Mouse (Mus musculus): ENCODE data around the gene Rhob.

The Rhob gene

DNA sequence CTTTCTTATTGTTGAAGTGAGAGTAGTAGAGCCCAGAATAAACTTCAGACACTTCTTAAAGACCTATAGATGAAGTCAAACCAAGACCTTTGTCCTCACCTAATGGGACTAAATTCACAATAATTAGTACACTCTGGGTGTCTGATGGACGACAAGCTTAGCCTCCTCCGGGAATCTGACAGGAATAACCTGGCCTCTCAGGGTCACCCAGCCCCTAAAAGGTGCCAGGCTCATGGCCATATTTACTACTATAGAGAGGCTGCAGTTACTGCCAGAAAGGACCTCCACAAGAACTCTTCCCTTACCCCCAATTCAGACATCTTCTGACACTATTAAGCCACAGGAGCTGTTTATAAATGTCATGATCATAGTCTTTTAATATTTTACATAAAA, 2.5 kb downstream of the Rhob start:
- DNase-seq (ENCODE audit: low read depth, low spot score), result no peak

DNA sequence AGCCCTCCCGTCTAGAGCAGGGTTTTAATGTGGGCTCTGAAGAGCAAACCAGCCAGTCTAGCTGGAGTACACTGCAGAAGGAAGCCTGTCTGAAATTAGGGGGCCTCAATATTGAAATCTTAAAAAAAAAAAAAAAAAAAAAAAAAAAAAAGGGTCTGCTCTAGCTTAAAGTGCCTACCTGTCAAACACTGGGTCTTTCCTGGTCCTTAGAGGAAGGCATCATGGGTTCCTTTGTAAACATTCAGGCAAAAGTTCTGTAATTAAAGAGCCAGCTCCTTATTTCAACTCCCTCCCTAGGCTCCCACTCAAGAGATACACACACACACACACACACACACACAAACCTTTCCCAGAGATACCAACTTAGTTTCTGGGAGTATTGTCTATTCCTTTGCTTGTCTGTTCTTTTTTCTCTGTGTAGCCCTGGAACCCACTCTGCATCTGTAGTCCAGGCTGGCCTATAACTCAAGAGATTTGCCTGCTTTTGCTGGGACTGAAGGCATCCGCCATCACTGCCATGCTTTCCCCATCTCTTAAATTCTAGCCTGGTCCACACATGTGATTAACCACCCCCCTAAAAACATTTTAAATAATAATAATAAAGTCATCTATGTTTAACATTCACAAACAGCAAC, 3.0 kb downstream of the Rhob start:
- DNase-seq (ENCODE audit: low read depth, low spot score), result no peak
- H3K36me3 ChIP-seq (ENCODE audit: control insufficient read depth, insufficient read depth, low read length, poor library complexity, severe bottlenecking), result no peaks in the 10 kb centered on the region
- no peaks in the 10 kb centered on the region for H3K27me3 ChIP-seq (ENCODE audit: control insufficient read depth, insufficient read depth, low read length, poor library complexity, severe bottlenecking)

More for the DNA sequence above, 2.5 kb downstream of the Rhob start:
- no peaks in the 10 kb centered on the region for H3K27me3 ChIP-seq (ENCODE audit: control insufficient read depth, insufficient read depth, low read length, poor library complexity, severe bottlenecking)
- H3K36me3 ChIP-seq (ENCODE audit: control insufficient read depth, insufficient read depth, low read length, poor library complexity, severe bottlenecking), result no peaks in the 10 kb centered on the region

GRCm38 (mm10) chr12:8495881-8496678, 3.7 kb downstream of the Rhob start:
- no peaks in the 10 kb centered on the region for H3K36me3 ChIP-seq (ENCODE audit: control insufficient read depth, insufficient read depth, low read length, poor library complexity, severe bottlenecking)
- H3K27me3 ChIP-seq (ENCODE audit: control insufficient read depth, insufficient read depth, low read length, poor library complexity, severe bottlenecking), result no peaks in the 10 kb centered on the region
- no peak for DNase-seq (ENCODE audit: low read depth, low spot score)

GRCm38 (mm10) chr12:8494675-8495074, 5.1 kb downstream of the Rhob start:
- Histone ChIP-seq H3K36me3 (ENCODE audit: control insufficient read depth, insufficient read depth, low read length, poor library complexity, severe bottlenecking) (no peaks in the 10 kb centered on the region), H3K27me3 (ENCODE audit: control insufficient read depth, insufficient read depth, low read length, poor library complexity, severe bottlenecking) (no peaks in the 10 kb centered on the region)
- DNase-seq (ENCODE audit: low read depth, low spot score), result no peak

- no peaks in the 10 kb centered on the region for H3K36me3 ChIP-seq (ENCODE audit: control insufficient read depth, insufficient read depth, low read length, poor library complexity, severe bottlenecking)
- no peak for DNase-seq (ENCODE audit: low read depth, low spot score)
- H3K27me3 ChIP-seq (ENCODE audit: control insufficient read depth, insufficient read depth, low read length, poor library complexity, severe bottlenecking), result no peaks in the 10 kb centered on the region
Measured at GRCm38 (mm10) chr12:8493386-8493785, 6.4 kb downstream of the Rhob start.

DNA sequence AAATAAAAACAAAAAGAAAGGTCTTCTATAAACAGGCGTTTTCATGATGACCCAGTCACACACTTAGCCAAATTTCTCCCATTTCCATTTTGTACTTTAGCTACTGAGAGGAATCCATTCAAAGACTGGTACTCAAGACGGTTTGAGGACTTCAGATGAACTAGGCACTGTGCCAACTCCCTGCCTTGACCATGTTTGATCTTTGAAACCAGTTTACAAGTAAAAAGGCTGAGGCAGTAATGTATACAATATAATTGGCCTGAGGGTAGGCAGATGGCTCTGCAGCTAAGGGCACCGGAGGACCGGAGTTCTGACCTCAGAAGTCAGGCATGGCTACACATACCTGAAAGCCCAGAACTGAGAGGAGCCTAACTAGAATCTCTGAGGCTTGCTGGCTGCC, 10.7 kb downstream of the Rhob start:
- H3K36me3 ChIP-seq (ENCODE audit: control insufficient read depth, insufficient read depth, low read length, poor library complexity, severe bottlenecking), result no peaks in the 10 kb centered on the region
- no peaks in the 10 kb centered on the region for H3K27me3 ChIP-seq (ENCODE audit: control insufficient read depth, insufficient read depth, low read length, poor library complexity, severe bottlenecking)
- DNase-seq (ENCODE audit: low read depth, low spot score), result no peak

- DNase-seq (ENCODE audit: low read depth, low spot score), result no peak
- Histone ChIP-seq H3K27me3 (ENCODE audit: control insufficient read depth, insufficient read depth, low read length, poor library complexity, severe bottlenecking) (no peaks in the 10 kb centered on the region), H3K36me3 (ENCODE audit: control insufficient read depth, insufficient read depth, low read length, poor library complexity, severe bottlenecking) (no peaks in the 10 kb centered on the region)
Measured at GRCm38 (mm10) chr12:8488652-8488980, 11.2 kb downstream of the Rhob start.

DNA sequence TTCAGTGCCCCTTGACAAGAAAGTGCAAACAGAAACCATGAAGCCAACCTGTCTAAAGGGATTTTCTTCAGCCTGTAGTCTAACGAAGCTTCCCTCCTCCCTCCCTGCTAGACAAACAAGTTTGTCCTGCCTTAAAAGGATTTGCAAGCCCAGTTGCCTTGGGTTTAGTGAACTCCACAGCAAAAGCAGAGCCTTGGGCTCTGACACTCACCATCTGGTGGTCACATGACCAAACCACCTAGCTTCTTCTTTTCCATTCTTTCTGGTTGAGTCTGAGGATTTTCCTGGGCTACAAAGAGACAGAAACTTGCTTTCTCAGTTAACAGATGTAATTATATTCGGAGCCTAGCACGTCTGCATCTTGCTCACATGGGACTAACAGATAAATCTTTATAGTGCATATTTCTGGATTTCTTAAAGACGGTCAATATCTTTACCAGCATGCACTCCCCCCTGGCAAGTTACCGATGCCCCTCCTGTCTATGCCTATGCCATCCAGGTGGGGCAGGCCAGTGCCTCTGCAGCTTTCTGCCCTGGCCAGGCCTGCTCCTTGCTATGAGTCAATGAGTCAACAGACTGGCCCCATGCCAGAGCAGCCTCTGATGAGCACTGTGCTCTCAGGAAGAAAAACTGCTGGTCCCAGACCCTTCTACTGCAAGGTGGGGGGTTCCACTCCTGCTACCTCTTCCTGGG, 11.7 kb downstream of the Rhob start:
- Histone ChIP-seq H3K27me3 (ENCODE audit: control insufficient read depth, insufficient read depth, low read length, poor library complexity, severe bottlenecking) (no peaks in the 10 kb centered on the region), H3K36me3 (ENCODE audit: control insufficient read depth, insufficient read depth, low read length, poor library complexity, severe bottlenecking) (no peaks in the 10 kb centered on the region)
- DNase-seq (ENCODE audit: low read depth, low spot score), result no peak

GRCm38 (mm10) chr12:8487281-8487680, 12.5 kb downstream of the Rhob start:
- no peak for DNase-seq (ENCODE audit: low read depth, low spot score)
- no peaks in the 10 kb centered on the region for H3K27me3 ChIP-seq (ENCODE audit: control insufficient read depth, insufficient read depth, low read length, poor library complexity, severe bottlenecking)
- no peaks in the 10 kb centered on the region for H3K36me3 ChIP-seq (ENCODE audit: control insufficient read depth, insufficient read depth, low read length, poor library complexity, severe bottlenecking)

DNA sequence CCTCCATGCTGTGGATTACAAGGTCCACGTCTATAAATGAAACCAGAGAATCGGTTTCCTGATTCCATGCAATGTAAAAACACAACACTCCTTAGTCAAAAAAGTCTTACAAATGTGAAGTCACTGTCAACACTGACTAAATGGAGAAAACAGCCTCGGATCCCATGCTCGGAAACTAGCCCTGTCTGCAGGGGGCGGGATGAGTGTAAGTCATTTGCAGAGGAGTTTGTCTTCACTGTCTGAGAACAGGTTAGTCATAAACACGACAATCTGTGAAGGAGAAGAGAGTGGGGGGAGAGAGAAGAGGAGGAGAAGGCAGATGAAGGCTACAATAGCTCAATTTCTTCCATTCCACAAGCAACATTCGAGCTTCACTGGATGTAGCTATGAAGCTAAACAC, 14.6 kb downstream of the Rhob start:
- Histone ChIP-seq H3K36me3 (ENCODE audit: control insufficient read depth, insufficient read depth, low read length, poor library complexity, severe bottlenecking) (no peaks in the 10 kb centered on the region), H3K27me3 (ENCODE audit: control insufficient read depth, insufficient read depth, low read length, poor library complexity, severe bottlenecking) (no peaks in the 10 kb centered on the region)
- DNase-seq (ENCODE audit: low read depth, low spot score), result no peak

- DNase-seq (ENCODE audit: low read depth, low spot score), result peak; percentile 3
- H3K36me3 ChIP-seq (ENCODE audit: control insufficient read depth, insufficient read depth, low read length, poor library complexity, severe bottlenecking), result no peaks in the 10 kb centered on the region
- no peaks in the 10 kb centered on the region for H3K27me3 ChIP-seq (ENCODE audit: control insufficient read depth, insufficient read depth, low read length, poor library complexity, severe bottlenecking)
Measured at GRCm38 (mm10) chr12:8482169-8482568, 17.6 kb downstream of the Rhob start.

GRCm38 (mm10) chr12:8474836-8475387, 24.9 kb downstream of the Rhob start:
- H3K27me3 ChIP-seq (ENCODE audit: control insufficient read depth, insufficient read depth, low read length, poor library complexity, severe bottlenecking), result no peaks in the 10 kb centered on the region
- no peak for DNase-seq (ENCODE audit: low read depth, low spot score)
- H3K36me3 ChIP-seq (ENCODE audit: control insufficient read depth, insufficient read depth, low read length, poor library complexity, severe bottlenecking), result no peaks in the 10 kb centered on the region

DNA sequence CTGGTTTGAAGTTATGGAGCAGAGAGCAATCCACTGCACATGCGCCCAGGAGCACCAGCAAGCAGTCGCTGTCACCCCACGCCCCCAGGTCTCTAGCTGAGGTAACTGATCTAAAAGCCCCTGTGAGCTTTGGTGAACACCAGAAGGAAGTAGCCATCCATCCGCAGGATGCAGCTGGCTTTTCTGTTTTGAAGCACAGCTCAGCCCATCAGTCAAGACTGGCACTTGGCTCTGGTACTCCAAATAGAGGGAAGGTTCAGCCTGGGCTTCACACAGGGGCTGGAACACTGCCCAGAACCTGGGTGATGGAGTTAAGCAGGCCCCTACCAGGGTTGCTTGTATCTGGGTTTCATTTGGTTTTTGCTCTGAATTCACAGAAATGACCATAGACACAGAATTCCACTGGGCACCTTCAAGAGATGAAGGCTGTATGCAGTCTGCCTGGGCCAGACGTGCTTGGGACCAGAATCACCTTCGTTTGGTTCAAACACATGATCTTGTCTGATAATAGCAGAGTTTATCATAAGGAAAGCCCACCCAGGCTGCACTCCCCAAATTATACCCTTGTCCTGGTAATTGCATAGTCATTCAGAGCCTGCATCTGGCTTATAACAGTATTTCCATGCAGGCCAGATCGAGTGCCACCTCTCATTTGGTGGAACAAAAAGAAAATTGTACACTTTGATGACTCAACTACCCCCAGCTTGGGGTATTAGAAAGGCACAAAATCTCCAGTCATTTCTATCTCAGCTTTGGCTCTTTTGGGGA, 27.0 kb downstream of the Rhob start:
- Histone ChIP-seq H3K27me3 (ENCODE audit: control insufficient read depth, insufficient read depth, low read length, poor library complexity, severe bottlenecking) (no peaks in the 10 kb centered on the region; the same call in 1 of the 2 replicates), H3K36me3 (ENCODE audit: control insufficient read depth, insufficient read depth, low read length, poor library complexity, severe bottlenecking) (no peaks in the 10 kb centered on the region)
- no peak for DNase-seq (ENCODE audit: low read depth, low spot score)

- no peak for DNase-seq (ENCODE audit: low read depth, low spot score)
- H3K27me3 ChIP-seq (ENCODE audit: control insufficient read depth, insufficient read depth, low read length, poor library complexity, severe bottlenecking), result no peaks in the 10 kb centered on the region; the same call in 1 of the 2 replicates
- no peaks in the 10 kb centered on the region for H3K36me3 ChIP-seq (ENCODE audit: control insufficient read depth, insufficient read depth, low read length, poor library complexity, severe bottlenecking)
Measured at GRCm38 (mm10) chr12:8472051-8472450, 27.8 kb downstream of the Rhob start.
